Mouse (Mus musculus) hindbrain, embryonic 15.5 days (tissue): Measurements from ENCODE around the gene Mip. TPM values are rescaled to one million over a fixed set of nuclear protein-coding genes. Genes with fewer than 3 reads are reported as not detected.

Experiments used
- ATAC-seq: fragments of 200-750 bp; cut with Nextera tagmentation; 2 replicates; pipeline ENCODE4 v1.8.0; 2017; ENCODE audit warnings: low read depth, moderate number of reproducible peaks, moderate TSS enrichment; ENCODE audit not compliant: low FRiP score
- H3K27ac ChIP-seq: fragments of 300-500 bp; sonication (generic); replicated peaks from 2 replicates; pipeline ENCODE4 v1.5.1; 2015; ENCODE audit warnings: mild to moderate bottlenecking, inconsistent platforms
- H3K27me3 ChIP-seq: fragments of 300-500 bp; sonication (generic); 2 replicates; pipeline ENCODE4 v1.6.1; 2015; ENCODE audit warnings: control low read depth, inconsistent platforms
- H3K36me3 ChIP-seq: fragments of 300-500 bp; sonication (generic); 2 replicates; pipeline ENCODE4 v1.6.1; 2015; ENCODE audit warnings: control low read depth, inconsistent platforms
- H3K4me1 ChIP-seq: fragments of 300-500 bp; sonication (generic); replicated peaks from 2 replicates; pipeline ENCODE4 v1.6.1; 2015; ENCODE audit warnings: control low read depth, inconsistent platforms
- H3K4me2 ChIP-seq: fragments of 300-500 bp; sonication (generic); 2 replicates; pipeline ENCODE4 v1.6.1; 2015; ENCODE audit warnings: moderate library complexity, mild to moderate bottlenecking, inconsistent platforms
- H3K4me3 ChIP-seq: fragments of 300-500 bp; sonication (generic); 2 replicates; pipeline ENCODE4 v1.5.1; 2015; ENCODE audit warnings: mild to moderate bottlenecking, inconsistent platforms
- H3K9ac ChIP-seq: fragments of 300-500 bp; sonication (generic); 2 replicates; pipeline ENCODE4 v1.6.1; 2015; ENCODE audit warnings: inconsistent platforms
- H3K9me3 ChIP-seq: fragments of 300-500 bp; sonication (generic); 2 replicates; pipeline ENCODE4 v1.6.1; 2016; ENCODE audit warnings: control low read depth, inconsistent platforms
- WGBS: fragments of 180-500 bp; shearing (Covaris S2); methylation state at CpG from one replicate; pipeline ENCODE4 v1.1.7; 2015; 5-methylcytosine and 5-hydroxymethylcytosine counted together
- polyA plus RNA-seq: library from polyadenylated mRNA; unstranded; fragments of >200 nt; fragmentation: Nextera tagmentation; extraction: Ambion mirVana; gene quantifications from 2 replicates; pipeline ENCODE4 v1.2.1, GENCODE M21; 2015

Gene Mip
- polyA plus RNA-seq, 1 experiment from 2014 or later = not detected

GRCm38 (mm10) chr10:128193113-128193512 lies 32.5 kb upstream of the Mip start:
- Histone ChIP-seq H3K27ac (no peak overlapping the region), H3K4me2 (no peak overlapping the region), H3K9me3 (no peaks in the 10 kb centered on the region), H3K9ac (no peak overlapping the region), H3K4me3 (no peak overlapping the region), H3K27me3 (peaks cover 18% of the 10 kb centered on the region), H3K36me3 (no peaks in the 10 kb centered on the region), H3K4me1 (peaks cover 11% of the 10 kb centered on the region)
- ATAC-seq = no peak
- 92% methylated on average over 6 of the region's 6 CpGs for WGBS

- Histone ChIP-seq H3K36me3 (no peaks in the 10 kb centered on the region), H3K27me3 (peaks cover 18% of the 10 kb centered on the region), H3K27ac (peak within 1 kb of the TSS; percentile 53; the same call in 1 of the 2 replicates), H3K4me3 (peak within 1 kb of the TSS; percentile 87), H3K9ac (peak within 1 kb of the TSS; percentile 62), H3K4me1 (peaks cover 8% of the 10 kb centered on the region), H3K9me3 (no peaks in the 10 kb centered on the region), H3K4me2 (peak within 1 kb of the TSS; percentile 99)
- peak; percentile 98 for ATAC-seq
- under 1% methylated on average over 46 of the region's 46 CpGs for WGBS
Observed at GRCm38 (mm10) chr10:128194024-128194550, 31.6 kb upstream of the Mip start, which contains the start of gene Gls2. Gls2 (plus strand) TSS chr10:128194457.

- Histone ChIP-seq H3K9me3 (no peaks in the 10 kb centered on the region), H3K36me3 (no peaks in the 10 kb centered on the region), H3K4me3 (peak overlapping the region; percentile 87), H3K27ac (0 out of 2 replicates have a peak overlapping the region, but pooled peaks have one; percentile 53), H3K4me1 (peaks cover 8% of the 10 kb centered on the region), H3K9ac (peak overlapping the region; percentile 62), H3K4me2 (peak overlapping the region; percentile 99), H3K27me3 (peaks cover 18% of the 10 kb centered on the region)
- WGBS = 1% methylated on average over 66 of the region's 79 CpGs
- peak; percentile 92 for ATAC-seq
Observed at GRCm38 (mm10) chr10:128194551-128195461, 30.8 kb upstream of the Mip start.

GRCm38 (mm10) chr10:128201856-128202255 lies 23.8 kb upstream of the Mip start:
- no peaks in the 10 kb centered on the region for H3K9me3 ChIP-seq
- 79% methylated on average over 5 of the region's 6 CpGs for WGBS
- H3K4me3 ChIP-seq = no peak overlapping the region
- H3K36me3 ChIP-seq = no peaks in the 10 kb centered on the region
- ATAC-seq = no peak
- H3K4me2 ChIP-seq = no peak overlapping the region
- no peaks in the 10 kb centered on the region for H3K4me1 ChIP-seq
- peaks cover 4% of the 10 kb centered on the region for H3K27me3 ChIP-seq
- no peak overlapping the region for H3K27ac ChIP-seq
- no peak overlapping the region for H3K9ac ChIP-seq

GRCm38 (mm10) chr10:128204941-128205340 lies 20.7 kb upstream of the Mip start:
- Histone ChIP-seq H3K4me1 (no peaks in the 10 kb centered on the region), H3K4me2 (no peak overlapping the region), H3K27ac (no peak overlapping the region), H3K27me3 (no peaks in the 10 kb centered on the region), H3K36me3 (no peaks in the 10 kb centered on the region), H3K9ac (no peak overlapping the region), H3K9me3 (no peaks in the 10 kb centered on the region), H3K4me3 (no peak overlapping the region)
- ATAC-seq = no peak
- 89% methylated on average over 15 of the region's 15 CpGs for whole genome bisulfite sequencing

- Histone ChIP-seq H3K27me3 (no peaks in the 10 kb centered on the region), H3K9ac (no peak overlapping the region), H3K9me3 (no peaks in the 10 kb centered on the region), H3K4me2 (no peak overlapping the region), H3K27ac (no peak overlapping the region), H3K4me1 (peaks cover 16% of the 10 kb centered on the region), H3K4me3 (no peak overlapping the region), H3K36me3 (no peaks in the 10 kb centered on the region)
- WGBS = 96% methylated on average over 10 of the region's 10 CpGs
- ATAC-seq = no peak
Observed at GRCm38 (mm10) chr10:128208326-128208725, 17.3 kb upstream of the Mip start.

GRCm38 (mm10) chr10:128209311-128210009 lies 16.2 kb upstream of the Mip start:
- H3K4me3 ChIP-seq = no peak overlapping the region
- peaks cover 17% of the 10 kb centered on the region for H3K4me1 ChIP-seq
- ATAC-seq = no peak
- no peak overlapping the region for H3K27ac ChIP-seq
- H3K36me3 ChIP-seq = no peaks in the 10 kb centered on the region
- WGBS = 95% methylated on average over 11 of the region's 11 CpGs
- no peak overlapping the region for H3K4me2 ChIP-seq
- 0 out of 2 replicates have a peak, but pooled peaks cover under 1% of the 10 kb centered on the region for H3K27me3 ChIP-seq
- no peaks in the 10 kb centered on the region for H3K9me3 ChIP-seq
- no peak overlapping the region for H3K9ac ChIP-seq

GRCm38 (mm10) chr10:128210131-128210530 lies 15.5 kb upstream of the Mip start:
- Histone ChIP-seq H3K27ac (no peak overlapping the region), H3K36me3 (no peaks in the 10 kb centered on the region), H3K27me3 (0 out of 2 replicates have a peak, but pooled peaks cover 3% of the 10 kb centered on the region), H3K9ac (no peak overlapping the region), H3K4me3 (no peak overlapping the region), H3K9me3 (no peaks in the 10 kb centered on the region), H3K4me2 (peak overlapping the region; percentile 89; the same call in 1 of the 2 replicates), H3K4me1 (peaks cover 17% of the 10 kb centered on the region)
- 89% methylated on average over 2 of the region's 2 CpGs for WGBS
- ATAC-seq = no peak

- Histone ChIP-seq H3K9me3 (no peaks in the 10 kb centered on the region), H3K4me3 (peak overlapping the region; percentile 50), H3K27ac (peak overlapping the region; percentile 18; the same call in 1 of the 2 replicates), H3K4me2 (peak overlapping the region; percentile 89), H3K9ac (peak overlapping the region; percentile 62), H3K36me3 (no peaks in the 10 kb centered on the region), H3K4me1 (peaks cover 17% of the 10 kb centered on the region), H3K27me3 (0 out of 2 replicates have a peak, but pooled peaks cover 3% of the 10 kb centered on the region)
- WGBS = 30% methylated on average over 14 of the region's 14 CpGs
- 0 out of 2 replicates have a peak, but pooled peaks have one; percentile 10 for ATAC-seq
Observed at GRCm38 (mm10) chr10:128210954-128211353, 14.7 kb upstream of the Mip start.

- peak within 1 kb of the TSS; percentile 50 for H3K4me3 ChIP-seq
- WGBS = under 1% methylated on average over 30 of the region's 30 CpGs
- H3K9ac ChIP-seq = peak within 1 kb of the TSS; percentile 62
- no peaks in the 10 kb centered on the region for H3K36me3 ChIP-seq
- H3K27ac ChIP-seq = peak within 1 kb of the TSS; percentile 37; the same call in 1 of the 2 replicates
- peaks cover 17% of the 10 kb centered on the region for H3K4me1 ChIP-seq
- 0 out of 2 replicates have a peak, but pooled peaks cover 3% of the 10 kb centered on the region for H3K27me3 ChIP-seq
- H3K4me2 ChIP-seq = peak within 1 kb of the TSS; percentile 89
- ATAC-seq = peak; percentile 91
- no peaks in the 10 kb centered on the region for H3K9me3 ChIP-seq
Observed at GRCm38 (mm10) chr10:128211390-128212108, 14.1 kb upstream of the Mip start, which contains the start of gene Spryd4. Spryd4 (minus strand) TSS chr10:128211807.

GRCm38 (mm10) chr10:128212148-128212547 lies 13.5 kb upstream of the Mip start:
- H3K36me3 ChIP-seq = no peaks in the 10 kb centered on the region
- ATAC-seq = no peak
- WGBS = 53% methylated on average over 6 of the region's 6 CpGs

More at GRCm38 (mm10) chr10:128212148-128212547, 13.5 kb upstream of the Mip start:
- Histone ChIP-seq H3K4me3 (peak overlapping the region; percentile 50), H3K27ac (peak overlapping the region; percentile 37; the same call in 1 of the 2 replicates), H3K4me2 (peak overlapping the region; percentile 89), H3K4me1 (peaks cover 17% of the 10 kb centered on the region), H3K9me3 (no peaks in the 10 kb centered on the region), H3K27me3 (0 out of 2 replicates have a peak, but pooled peaks cover 3% of the 10 kb centered on the region), H3K9ac (no peak overlapping the region)
